Mouse (Mus musculus) cerebellum, adult 2 months (tissue): ENCODE data around the gene Xlr5a.
"Not testable (repeated sequence)": the region's sequence is repeated elsewhere in the genome, so short reads cannot be mapped to it uniquely, and the experiment has no call there.

ENCODE experiments used
- CTCF ChIP-seq: fragments of 200-500 bp; IDR thresholded peaks from 2 replicates; pipeline ENCODE4 v1.5.1; 2011; ENCODE audit warnings: low read depth, mild to moderate bottlenecking, control low read depth, low read length, moderate library complexity, borderline replicate concordance; ENCODE audit not compliant: insufficient read depth
- POLR2A ChIP-seq: fragments of 200-500 bp; IDR thresholded peaks from 2 replicates; pipeline ENCODE4 v1.6.1; 2011; ENCODE audit warnings: low read length, control low read depth, borderline replicate concordance; ENCODE audit not compliant: insufficient read depth

GRCm38 (mm10) chrX:73148496-73148895 is 144.3 kb downstream of the Xlr5a start, which contains the start of gene Xlr5b:
- not testable (repeated sequence) for TF ChIP-seq CTCF, POLR2A
